Mouse (Mus musculus) thymus, adult 2 months (tissue): ENCODE measurements around the gene Zfp273.
"Not testable (repeated sequence)": the region's sequence is repeated elsewhere in the genome, so short reads cannot be mapped to it uniquely, and the experiment has no call there.

Experiments
- CTCF ChIP-seq: fragments of 200-500 bp; IDR thresholded peaks from 2 replicates; pipeline ENCODE4 v1.5.1; 2012; ENCODE audit warnings: mild to moderate bottlenecking, control low read depth, low read length, moderate library complexity, borderline replicate concordance; ENCODE audit not compliant: control insufficient read depth, poor library complexity, insufficient read depth; ENCODE audit errors: extremely low read depth
- POLR2A ChIP-seq: fragments of 200-500 bp; IDR thresholded peaks from 2 replicates; pipeline ENCODE4 v1.6.1; 2012; ENCODE audit warnings: mild to moderate bottlenecking, low read length, control low read depth, moderate library complexity; ENCODE audit not compliant: control insufficient read depth, poor library complexity, insufficient read depth; ENCODE audit errors: extremely low read depth

- TF ChIP-seq POLR2A, CTCF: not testable (repeated sequence)
Measured at GRCm38 (mm10) chr13:67799151-67799550, 14.4 kb upstream of the Zfp273 start.
